Mouse (Mus musculus) limb, embryonic 15.5 days (tissue): Measurements from ENCODE around the gene Esyt3. TPM values are rescaled to one million over a fixed set of nuclear protein-coding genes. Genes with fewer than 3 reads are reported as not detected.
A peak's percentile ranks its signal among the peaks of the same experiment; 100 is the strongest.

ENCODE experiments used
- ATAC-seq: fragments of 200-750 bp; cut with Nextera tagmentation; 2 replicates; pipeline ENCODE4 v1.8.0; 2017; ENCODE audit warnings: low read depth, moderate TSS enrichment; ENCODE audit not compliant: insufficient number of reproducible peaks, low FRiP score, low TSS enrichment
- H3K27ac ChIP-seq: fragments of 300-500 bp; sonication (generic); 2 replicates; pipeline ENCODE4 v1.5.1; 2015; ENCODE audit warnings: moderate library complexity, mild to moderate bottlenecking, inconsistent platforms
- H3K27me3 ChIP-seq: fragments of 300-500 bp; sonication (generic); 2 replicates; pipeline ENCODE4 v1.6.1; 2015; ENCODE audit warnings: inconsistent platforms
- H3K36me3 ChIP-seq: fragments of 300-500 bp; sonication (generic); 2 replicates; pipeline ENCODE4 v1.6.1; 2015; ENCODE audit warnings: inconsistent platforms
- H3K4me1 ChIP-seq: fragments of 300-500 bp; sonication (generic); 2 replicates; pipeline ENCODE4 v1.6.1; 2015; ENCODE audit warnings: inconsistent platforms
- H3K4me2 ChIP-seq: fragments of 300-500 bp; sonication (generic); 2 replicates; pipeline ENCODE4 v1.6.1; 2015; ENCODE audit warnings: mild to moderate bottlenecking, inconsistent platforms
- H3K4me3 ChIP-seq: fragments of 300-500 bp; sonication (generic); 2 replicates; pipeline ENCODE4 v1.5.1; 2015; ENCODE audit warnings: mild to moderate bottlenecking, inconsistent platforms
- H3K9ac ChIP-seq: fragments of 300-500 bp; sonication (generic); 2 replicates; pipeline ENCODE4 v1.6.1; 2015; ENCODE audit warnings: inconsistent platforms
- H3K9me3 ChIP-seq: fragments of 300-500 bp; sonication (generic); 2 replicates; pipeline ENCODE4 v1.6.1; 2016; ENCODE audit warnings: inconsistent platforms
- WGBS: fragments of 180-500 bp; shearing (Covaris S2); methylation state at CpG from one replicate; pipeline ENCODE4 v1.1.7; 2015; 5-methylcytosine and 5-hydroxymethylcytosine counted together
- polyA plus RNA-seq: library from polyadenylated mRNA; unstranded; fragments of >200 nt; fragmentation: Nextera tagmentation; extraction: Ambion mirVana; gene quantifications from 2 replicates; pipeline ENCODE4 v1.2.1, GENCODE M21; 2015

Gene Esyt3
- polyA plus RNA-seq, 1 experiment from 2014 or later: 2.3 TPM

DNA sequence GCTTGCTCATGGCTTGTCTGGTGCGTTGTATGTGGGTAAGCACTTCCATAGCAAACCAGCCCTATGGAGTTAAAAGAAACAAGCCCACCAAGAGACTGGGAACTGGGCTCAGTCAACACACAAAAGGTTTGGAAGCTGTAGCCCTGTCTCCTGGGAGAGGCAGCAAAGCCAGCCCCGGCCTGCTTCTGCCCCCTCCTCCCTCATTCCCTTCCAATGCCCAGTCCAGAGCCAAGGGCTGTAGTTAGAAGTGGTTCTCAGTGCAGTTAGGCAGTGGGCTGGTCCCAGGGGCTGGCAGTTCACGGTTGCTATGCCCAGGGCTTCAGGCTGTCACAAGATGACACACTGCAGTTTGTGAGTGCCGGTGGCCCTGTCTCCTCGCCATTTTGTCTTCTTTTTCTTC, 29.7 kb upstream of the Esyt3 start:
- peaks cover 12% of the 10 kb centered on the region; the same call in 1 of the 2 replicates for H3K4me1 ChIP-seq
- H3K9me3 ChIP-seq: no peaks in the 10 kb centered on the region
- 77% methylated on average over 5 of the region's 5 CpGs for WGBS
- no peak for ATAC-seq
- H3K36me3 ChIP-seq: peaks cover 40% of the 10 kb centered on the region
- no peaks in the 10 kb centered on the region for H3K27me3 ChIP-seq
- no peak overlapping the region for H3K4me3 ChIP-seq
- no peak overlapping the region for H3K9ac ChIP-seq
- H3K4me2 ChIP-seq: no peak overlapping the region
- no peak overlapping the region for H3K27ac ChIP-seq

DNA sequence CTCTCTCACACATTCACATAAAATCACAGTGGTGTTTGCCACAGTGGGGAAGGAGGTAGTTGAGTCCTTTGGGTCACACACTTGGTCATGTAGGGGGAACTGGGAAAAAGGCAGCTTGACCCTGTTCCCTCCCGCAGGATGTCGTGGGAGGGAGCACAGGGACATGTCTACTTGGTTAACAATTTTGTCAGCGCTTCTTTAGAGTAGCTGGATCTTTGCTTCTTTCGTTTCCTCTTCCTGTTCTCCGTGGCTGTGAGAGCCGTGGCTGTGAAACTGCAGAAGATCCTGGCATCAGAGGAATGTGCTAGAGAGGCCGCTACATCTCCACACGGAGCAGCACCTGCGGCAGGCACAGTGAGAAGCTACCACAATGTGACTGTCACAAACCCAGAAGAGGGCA, 24.2 kb upstream of the Esyt3 start:
- H3K27ac ChIP-seq: no peak overlapping the region
- no peak for ATAC-seq
- no peak overlapping the region for H3K9ac ChIP-seq
- H3K9me3 ChIP-seq: no peaks in the 10 kb centered on the region
- H3K4me1 ChIP-seq: no peaks in the 10 kb centered on the region
- no peaks in the 10 kb centered on the region for H3K27me3 ChIP-seq
- peaks cover 9% of the 10 kb centered on the region; the same call in 1 of the 2 replicates for H3K36me3 ChIP-seq
- H3K4me3 ChIP-seq: no peak overlapping the region
- H3K4me2 ChIP-seq: no peak overlapping the region
- WGBS: 73% methylated on average over 9 of the region's 9 CpGs

DNA sequence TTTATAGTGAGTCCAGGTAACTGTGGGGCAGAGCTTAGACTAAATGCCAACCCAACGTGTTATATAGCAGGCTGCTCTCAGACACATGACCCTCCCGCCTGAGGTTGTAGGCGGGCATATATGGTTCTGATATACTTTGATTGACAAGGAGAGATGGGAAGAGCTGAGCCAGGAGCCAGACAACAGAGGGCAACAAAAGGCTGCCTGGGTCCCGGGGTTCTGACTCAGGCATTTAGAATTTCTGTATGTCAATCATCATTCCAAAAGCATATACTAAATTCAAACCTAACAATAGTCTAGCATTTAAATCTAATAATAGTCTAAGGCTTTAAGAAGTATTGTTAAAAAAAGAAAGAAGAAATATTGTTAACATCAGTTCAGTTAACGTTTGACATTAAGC, 20.8 kb upstream of the Esyt3 start:
- no peaks in the 10 kb centered on the region for H3K27me3 ChIP-seq
- no peak for ATAC-seq
- WGBS: 64% methylated on average over 5 of the region's 5 CpGs

DNA sequence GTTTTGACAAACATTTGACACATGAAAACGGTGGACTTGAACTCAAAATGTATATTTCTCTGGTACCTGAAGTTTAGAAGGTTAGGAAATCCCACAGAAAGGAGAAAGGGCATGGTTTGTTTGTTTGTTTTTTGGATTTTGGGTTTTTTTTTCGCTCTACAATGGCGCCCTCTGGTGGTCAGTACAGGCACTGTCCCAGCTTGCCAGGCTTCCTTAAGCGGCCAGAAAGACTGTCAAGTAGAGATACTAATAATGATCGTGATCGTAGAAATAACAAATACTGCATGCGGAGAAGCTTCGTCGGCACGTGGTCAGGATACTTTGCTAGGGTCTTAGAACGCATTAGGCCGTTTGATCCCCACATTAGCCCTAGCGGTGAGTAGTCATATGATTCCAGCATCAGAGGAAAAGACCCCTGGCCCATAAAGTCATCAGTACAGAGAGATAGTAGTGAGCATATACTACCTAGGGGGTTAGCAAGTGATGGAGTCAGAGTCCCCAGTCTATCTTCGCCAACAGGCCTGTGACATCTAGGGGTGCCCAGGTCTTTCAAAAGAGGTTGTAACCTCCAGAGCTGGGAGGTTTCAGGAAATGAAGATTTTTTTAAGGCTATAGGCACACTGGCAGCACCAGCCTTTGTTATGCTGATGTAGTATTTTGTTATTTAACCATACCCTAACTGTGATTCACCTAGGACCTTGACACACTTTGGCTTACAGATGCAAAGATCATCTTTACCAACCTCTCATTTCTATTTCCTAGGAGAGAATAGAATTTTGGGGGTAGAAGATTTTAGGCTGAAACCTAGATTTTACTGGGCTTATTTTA, 18.4 kb upstream of the Esyt3 start:
- no peak overlapping the region for H3K4me3 ChIP-seq
- H3K27me3 ChIP-seq: no peaks in the 10 kb centered on the region
- no peaks in the 10 kb centered on the region for H3K4me1 ChIP-seq
- no peak for ATAC-seq
- H3K36me3 ChIP-seq: no peaks in the 10 kb centered on the region
- no peak overlapping the region for H3K27ac ChIP-seq
- H3K4me2 ChIP-seq: no peak overlapping the region
- 9% methylated on average over 14 of the region's 14 CpGs for WGBS
- H3K9ac ChIP-seq: no peak overlapping the region
- H3K9me3 ChIP-seq: no peaks in the 10 kb centered on the region

More for the DNA sequence above, 20.8 kb upstream of the Esyt3 start:
- Histone ChIP-seq H3K4me3 (no peak overlapping the region), H3K27ac (no peak overlapping the region), H3K9ac (no peak overlapping the region), H3K4me1 (no peaks in the 10 kb centered on the region), H3K9me3 (no peaks in the 10 kb centered on the region), H3K36me3 (no peaks in the 10 kb centered on the region), H3K4me2 (no peak overlapping the region)

DNA sequence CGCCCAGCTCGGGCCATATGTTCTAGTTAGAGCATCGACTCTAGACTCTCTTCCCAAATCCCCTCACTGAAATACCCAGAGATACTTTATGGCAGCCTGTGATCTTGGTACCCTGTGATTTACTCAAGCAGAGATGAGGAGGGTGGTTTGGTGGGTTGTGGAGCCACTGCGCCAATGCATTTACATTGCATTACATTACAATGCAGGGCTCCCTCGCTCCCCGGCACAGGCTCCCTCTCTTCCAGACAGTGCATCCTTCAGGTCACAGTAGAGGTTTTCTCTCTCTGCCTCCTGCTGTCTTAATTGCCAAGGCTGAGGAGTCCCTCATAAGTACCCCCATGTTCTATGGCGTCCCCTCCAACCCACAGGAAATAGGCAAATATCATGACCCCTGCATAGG, 10.1 kb upstream of the Esyt3 start:
- no peak for ATAC-seq
- no peaks in the 10 kb centered on the region for H3K36me3 ChIP-seq
- H3K4me3 ChIP-seq: no peak overlapping the region
- H3K9ac ChIP-seq: no peak overlapping the region
- no peak overlapping the region for H3K27ac ChIP-seq
- no peak overlapping the region for H3K4me2 ChIP-seq
- no peaks in the 10 kb centered on the region for H3K4me1 ChIP-seq
- H3K9me3 ChIP-seq: no peaks in the 10 kb centered on the region
- H3K27me3 ChIP-seq: no peaks in the 10 kb centered on the region
- WGBS: 65% methylated on average over 7 of the region's 7 CpGs

DNA sequence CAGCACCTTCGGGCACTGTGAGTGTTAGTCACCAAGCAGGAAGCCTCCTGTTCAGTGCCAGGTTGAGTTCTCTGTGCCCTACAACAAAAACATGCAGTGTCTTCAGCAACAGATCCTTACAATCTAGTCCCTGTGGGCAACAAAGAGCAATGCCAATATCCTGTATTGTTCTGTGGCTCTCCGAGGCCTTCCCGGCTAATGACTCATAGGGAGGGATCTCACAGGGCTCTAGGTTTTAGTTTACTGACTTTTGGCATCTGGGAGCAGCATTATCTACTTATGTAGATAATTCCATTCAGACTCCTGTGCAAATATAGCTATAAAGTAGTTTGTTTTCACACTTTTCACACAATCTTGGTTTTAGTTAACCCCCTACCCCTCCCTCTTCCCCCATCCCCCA, 7.5 kb upstream of the Esyt3 start:
- no peaks in the 10 kb centered on the region for H3K9me3 ChIP-seq
- ATAC-seq: no peak
- 71% methylated on average over 3 of the region's 3 CpGs for WGBS

DNA sequence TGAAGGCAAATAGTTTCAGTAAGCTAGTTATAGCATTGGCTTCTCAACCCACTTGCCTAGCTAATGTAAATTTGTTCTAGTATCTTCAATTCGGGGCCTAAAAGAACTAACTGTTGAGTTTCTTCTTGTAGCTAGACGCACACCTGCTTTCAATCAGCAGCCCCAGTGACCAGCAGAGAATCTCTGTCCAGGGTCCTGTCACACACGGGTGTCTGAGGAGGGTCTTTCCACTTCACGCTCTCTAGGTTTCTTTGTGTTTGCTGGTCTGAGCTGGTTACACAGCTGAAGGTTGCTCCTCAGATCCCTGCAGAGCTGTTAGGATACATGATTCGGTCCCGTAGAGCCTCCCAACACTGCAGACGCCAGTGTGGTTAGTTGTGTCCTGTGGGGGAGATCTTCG, 4.7 kb upstream of the Esyt3 start:
- H3K36me3 ChIP-seq: no peaks in the 10 kb centered on the region
- 51% methylated on average over 8 of the region's 8 CpGs for WGBS
- peaks cover 6% of the 10 kb centered on the region for H3K4me1 ChIP-seq
- peaks cover 23% of the 10 kb centered on the region for H3K27me3 ChIP-seq
- H3K9ac ChIP-seq: no peak overlapping the region
- no peak overlapping the region for H3K4me2 ChIP-seq
- no peak for ATAC-seq
- H3K4me3 ChIP-seq: no peak overlapping the region
- no peaks in the 10 kb centered on the region for H3K9me3 ChIP-seq
- H3K27ac ChIP-seq: no peak overlapping the region

More for the DNA sequence above, 7.5 kb upstream of the Esyt3 start:
- no peaks in the 10 kb centered on the region for H3K4me1 ChIP-seq
- H3K27ac ChIP-seq: no peak overlapping the region
- H3K36me3 ChIP-seq: no peaks in the 10 kb centered on the region
- H3K9ac ChIP-seq: no peak overlapping the region
- no peak overlapping the region for H3K4me3 ChIP-seq
- H3K4me2 ChIP-seq: no peak overlapping the region
- 0 out of 2 replicates have a peak, but pooled peaks cover 2% of the 10 kb centered on the region for H3K27me3 ChIP-seq

DNA sequence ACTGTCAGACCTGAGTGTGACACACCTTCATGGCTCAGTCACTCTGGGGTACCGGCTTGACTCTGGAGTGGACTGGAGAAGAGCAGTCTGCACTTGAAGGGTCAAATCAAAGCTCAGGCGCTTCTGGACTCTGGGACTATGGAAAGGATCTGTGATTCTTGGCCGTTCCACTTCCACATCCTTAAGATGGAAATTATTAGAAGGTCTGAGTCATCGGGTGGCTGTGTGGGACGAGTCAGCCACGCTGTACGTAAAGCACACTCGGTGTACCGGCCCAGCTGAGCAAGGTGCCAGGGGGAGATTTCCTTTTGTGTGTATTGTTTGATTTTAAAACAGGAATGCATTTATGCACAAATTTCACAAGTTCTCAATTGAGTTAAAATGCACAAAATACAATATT, 3.6 kb upstream of the Esyt3 start:
- H3K36me3 ChIP-seq: no peaks in the 10 kb centered on the region
- no peak for ATAC-seq
- 73% methylated on average over 9 of the region's 9 CpGs for WGBS

DNA sequence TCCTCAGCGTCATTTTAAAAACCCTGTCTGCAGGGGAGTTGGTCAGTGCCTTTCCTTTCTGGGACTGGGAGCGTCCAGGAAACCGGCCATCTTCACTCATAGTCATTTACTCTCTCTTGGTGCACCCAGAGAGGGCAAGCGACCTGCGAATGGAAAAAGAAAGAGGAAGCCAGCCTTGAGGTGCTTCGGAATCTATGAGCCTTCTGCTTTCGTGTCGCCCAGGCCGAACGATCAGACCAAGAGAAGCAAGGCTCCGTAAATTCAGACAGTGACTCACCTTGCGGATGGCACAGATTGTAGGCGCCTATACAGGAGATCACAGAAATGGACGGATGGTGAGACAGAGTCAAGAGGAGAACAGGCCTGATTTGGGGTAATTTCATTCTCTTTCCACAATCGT, 655 bp upstream of the Esyt3 start:
- H3K4me3 ChIP-seq: no peak overlapping the region
- H3K4me1 ChIP-seq: peaks cover 17% of the 10 kb centered on the region
- 89% methylated on average over 15 of the region's 15 CpGs for WGBS
- H3K4me2 ChIP-seq: no peak overlapping the region
- no peaks in the 10 kb centered on the region for H3K36me3 ChIP-seq
- H3K9me3 ChIP-seq: no peaks in the 10 kb centered on the region
- no peak overlapping the region for H3K9ac ChIP-seq
- H3K27me3 ChIP-seq: peaks cover 54% of the 10 kb centered on the region
- H3K27ac ChIP-seq: no peak overlapping the region
- no peak for ATAC-seq

More for the DNA sequence above, 3.6 kb upstream of the Esyt3 start:
- H3K9me3 ChIP-seq: no peaks in the 10 kb centered on the region
- no peak overlapping the region for H3K9ac ChIP-seq
- no peak overlapping the region for H3K4me2 ChIP-seq
- H3K4me3 ChIP-seq: no peak overlapping the region
- peaks cover 34% of the 10 kb centered on the region for H3K27me3 ChIP-seq
- H3K4me1 ChIP-seq: peaks cover 17% of the 10 kb centered on the region
- no peak overlapping the region for H3K27ac ChIP-seq

DNA sequence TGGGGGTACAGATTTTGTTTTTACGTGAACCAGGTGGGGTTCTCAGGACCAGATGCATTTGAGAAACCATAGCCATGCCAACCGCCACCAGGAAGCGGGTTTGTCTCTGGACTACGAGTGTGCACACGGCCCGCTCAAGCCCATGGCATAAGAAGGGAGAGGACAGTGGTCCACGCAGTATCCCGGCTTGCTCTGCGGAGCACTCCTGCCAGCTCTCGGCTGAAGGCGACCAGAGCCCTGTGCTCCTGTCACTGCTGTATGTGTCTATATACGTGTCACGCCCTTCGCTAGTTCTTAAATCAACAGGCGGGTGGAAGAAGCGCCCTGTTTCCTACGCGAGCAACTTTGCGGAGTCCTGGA, 816 bp downstream of the Esyt3 start:
- no peak overlapping the region for H3K27ac ChIP-seq
- peak overlapping the region; percentile 47 for H3K4me3 ChIP-seq
- H3K27me3 ChIP-seq: peaks cover 54% of the 10 kb centered on the region
- peak overlapping the region; percentile 99 for H3K4me2 ChIP-seq
- 0 out of 2 replicates have a peak overlapping the region, but pooled peaks have one; percentile 23 for H3K9ac ChIP-seq
- WGBS: 4% methylated on average over 19 of the region's 19 CpGs
- no peak for ATAC-seq
- no peaks in the 10 kb centered on the region for H3K36me3 ChIP-seq
- no peaks in the 10 kb centered on the region for H3K9me3 ChIP-seq
- H3K4me1 ChIP-seq: peaks cover 17% of the 10 kb centered on the region

DNA sequence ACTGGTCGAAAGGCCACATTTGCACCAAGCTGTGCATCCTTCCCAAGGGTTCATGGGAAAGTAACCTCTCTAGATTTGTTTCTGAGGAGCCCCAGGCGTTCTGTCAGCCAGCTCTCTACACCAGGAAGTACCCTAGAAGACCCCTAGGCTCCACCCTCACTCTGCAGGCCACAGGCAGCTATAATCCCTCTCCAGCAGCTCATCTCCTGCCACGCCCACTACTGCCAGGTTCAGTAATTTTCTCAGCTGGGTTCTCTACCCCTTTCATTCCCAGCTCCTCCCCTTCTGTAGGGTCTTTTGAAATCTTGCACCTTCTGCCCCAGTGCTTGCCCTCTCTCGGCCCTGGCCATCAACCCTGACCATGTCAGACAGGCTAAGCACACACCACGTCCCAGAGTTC, 2.4 kb downstream of the Esyt3 start:
- H3K4me3 ChIP-seq: no peak overlapping the region
- H3K9me3 ChIP-seq: no peaks in the 10 kb centered on the region
- H3K9ac ChIP-seq: no peak overlapping the region
- no peak for ATAC-seq
- no peak overlapping the region for H3K4me2 ChIP-seq
- H3K4me1 ChIP-seq: peaks cover 19% of the 10 kb centered on the region
- H3K36me3 ChIP-seq: no peaks in the 10 kb centered on the region
- peaks cover 52% of the 10 kb centered on the region for H3K27me3 ChIP-seq
- H3K27ac ChIP-seq: no peak overlapping the region
- WGBS: 38% methylated on average over 5 of the region's 5 CpGs

DNA sequence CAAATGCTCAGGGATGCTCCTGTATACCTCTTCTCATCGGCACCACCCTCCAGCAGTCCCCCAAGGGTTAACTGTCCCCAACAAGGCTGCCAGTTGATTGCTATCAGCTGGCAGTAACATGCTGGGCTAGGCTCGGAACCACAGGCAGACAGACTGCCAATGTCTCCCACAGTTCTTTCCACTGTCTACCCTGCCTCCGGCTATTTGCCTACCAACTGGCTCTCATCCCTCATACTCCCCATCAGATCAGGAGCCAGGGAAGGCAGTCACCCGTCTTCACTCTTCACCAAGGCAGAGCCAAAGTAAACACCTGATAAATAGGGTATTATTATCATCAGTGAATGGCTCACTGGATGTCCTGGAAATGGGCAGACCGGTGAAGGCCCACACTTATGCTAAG, 3.6 kb downstream of the Esyt3 start:
- Histone ChIP-seq H3K9ac (no peak overlapping the region), H3K27ac (no peak overlapping the region), H3K36me3 (no peaks in the 10 kb centered on the region), H3K4me3 (no peak overlapping the region), H3K27me3 (peaks cover 47% of the 10 kb centered on the region), H3K4me1 (peaks cover 19% of the 10 kb centered on the region), H3K9me3 (no peaks in the 10 kb centered on the region), H3K4me2 (no peak overlapping the region)
- WGBS: 61% methylated on average over 5 of the region's 5 CpGs
- ATAC-seq: no peak
